8 mouse cellular contexts compared by ENCODE assay signal in genomic region chr11:98872040-98872439, GRCm38 (mm10). TPM values are rescaled to one million over a fixed set of nuclear protein-coding genes. Genes with fewer than 3 reads are reported as not detected.
DNase-seq lines count a peak whose midpoint lies in the region; ATAC-seq lines count a peak whose summit lies in the region.

No protein-coding gene starts in this region.

- H3K27me3 ChIP-seq in embryonic facial prominence, embryonic 12.5 days, result no peaks in the 10 kb centered on the region

- peak; percentile 86 for ATAC-seq in frontal cortex, adult (ENCODE audit: low TSS enrichment)
- ATAC-seq in embryonic facial prominence, embryonic 12.5 days (ENCODE audit: insufficient number of reproducible peaks, insufficient read depth, low FRiP score, low TSS enrichment), result no peak
- ATAC-seq in inflammation-experienced regulatory T-cells, adult 6 months, result no peak

- H3K4me1 ChIP-seq in embryonic facial prominence, embryonic 12.5 days, result peaks cover 17% of the 10 kb centered on the region; the same call in 1 of the 2 replicates

- H3K4me3 ChIP-seq in embryonic facial prominence, embryonic 12.5 days, result no peak overlapping the region

- peak overlapping the region; percentile 71 for H3K27ac ChIP-seq in embryonic facial prominence, embryonic 12.5 days

- H3K9me3 ChIP-seq in embryonic facial prominence, embryonic 12.5 days, result no peaks in the 10 kb centered on the region

- H3K9ac ChIP-seq in embryonic facial prominence, embryonic 12.5 days, result no peak overlapping the region

- intact Hi-C loops in heart, postnatal 36 days (cut with DNase I), result no loop called here

- no peak for DNase-seq in frontal cortex, postnatal 10 days (ENCODE audit: low spot score in 2 of 2)
- peak; percentile 21 to 39 for DNase-seq in heart, postnatal 36 days
- peak; percentile 77 for DNase-seq in lung, postnatal 25 days (ENCODE audit: low spot score)
- no peak for DNase-seq in spleen, postnatal 10 days (ENCODE audit: low spot score in 2 of 2)
- no peak for DNase-seq in spleen, postnatal 4 days (ENCODE audit: low spot score in 2 of 2)

- H3K36me3 ChIP-seq in embryonic facial prominence, embryonic 12.5 days, result peaks cover 37% of the 10 kb centered on the region

- 36% methylated on average over 4 of the region's 4 CpGs for WGBS in embryonic facial prominence, embryonic 12.5 days

- H3K4me2 ChIP-seq in embryonic facial prominence, embryonic 12.5 days (replicated peaks), result no peak overlapping the region

RNA-seq across cellular contexts. Expression of gene Wipf2, which starts 8.6 kb away (rescaled TPM):
- 5.0 TPM in 2 replicates for polyA plus RNA-seq in embryonic facial prominence, embryonic 12.5 days (2016; fragmentation: Nextera tagmentation; extraction: Ambion mirVana)
- total RNA-seq in heart, postnatal 36 days (2021), result 10 to 100 TPM in 1 of 2 experiments, 1 to 10 TPM in 1; 8.1 to 10.2 TPM
- polyA plus RNA-seq in inflammation-experienced regulatory T-cells, adult 6 months (2017; shearing (Covaris generic)), result 10 to 100 TPM; 10.4 to 15.1 (median 14.2) TPM

RNA-seq across cellular contexts. Expression of gene Rapgefl1, which starts 35.5 kb away (rescaled TPM):
- 2.6 and 3.1 TPM in 2 replicates for polyA plus RNA-seq in embryonic facial prominence, embryonic 12.5 days (2016; fragmentation: Nextera tagmentation; extraction: Ambion mirVana)
- under 1 TPM; 0.57 to 0.72 TPM for total RNA-seq in heart, postnatal 36 days (2021)
- polyA plus RNA-seq in inflammation-experienced regulatory T-cells, adult 6 months (2017; shearing (Covaris generic)), result under 1 TPM in 2 of 3 experiments, not detected in 1; 0.32 to 0.63 TPM

RNA-seq across cellular contexts. Expression of gene Cdc6, which starts 35.6 kb away (rescaled TPM):
- 33.1 and 34.7 TPM in 2 replicates for polyA plus RNA-seq in embryonic facial prominence, embryonic 12.5 days (2016; fragmentation: Nextera tagmentation; extraction: Ambion mirVana)
- total RNA-seq in heart, postnatal 36 days (2021), result under 1 TPM; 0.14 to 0.49 TPM
- polyA plus RNA-seq in inflammation-experienced regulatory T-cells, adult 6 months (2017; shearing (Covaris generic)), result 10 to 100 TPM in 1 of 3 experiments, 1 to 10 TPM in 2; 5.1 to 40.6 (median 5.2) TPM

RNA-seq across cellular contexts. Expression of gene Rara, which starts 55.6 kb away (rescaled TPM):
- polyA plus RNA-seq in embryonic facial prominence, embryonic 12.5 days (2016; fragmentation: Nextera tagmentation; extraction: Ambion mirVana), result 48.8 and 49.2 TPM in 2 replicates
- 10 to 100 TPM; 10.5 to 13.6 TPM for total RNA-seq in heart, postnatal 36 days (2021)
- 1 to 10 TPM; 7.4 to 8.1 (median 7.6) TPM for polyA plus RNA-seq in inflammation-experienced regulatory T-cells, adult 6 months (2017; shearing (Covaris generic))

Comparison
In these comparisons a context has a peak if more than half of its experiments do, and no peak if none do; other contexts are left out.
1. DNase-seq: peak in heart, postnatal 36 days (2 of 2) and lung, postnatal 25 days (single experiment); none in frontal cortex, postnatal 10 days (0 of 2), spleen, postnatal 10 days (0 of 2) and spleen, postnatal 4 days (0 of 2).